In the genomic region with DNA sequence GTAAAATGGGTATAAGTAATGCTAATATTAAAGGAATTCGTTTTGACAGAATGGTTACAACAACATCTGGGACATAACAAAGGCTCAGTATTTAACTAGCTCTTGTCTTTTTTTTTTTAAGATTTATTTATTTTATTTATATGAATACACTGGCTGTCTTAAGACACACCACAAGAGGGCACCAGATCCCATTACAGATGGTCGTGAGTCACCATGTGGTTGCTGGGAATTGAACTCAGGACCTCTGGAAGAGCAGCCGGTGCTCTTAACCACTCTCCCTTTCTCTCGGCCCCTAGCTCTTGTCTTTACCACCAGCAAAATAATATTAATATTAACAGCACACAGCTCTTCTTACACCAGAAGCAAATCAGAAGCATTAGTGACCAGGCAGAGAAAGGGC, we compare ENCODE assay signal across 9 mouse cellular contexts. TPM values are rescaled to one million over a fixed set of nuclear protein-coding genes. Genes with fewer than 3 reads are reported as not detected.
DNase-seq lines count a peak whose midpoint lies in the region; ATAC-seq and TF ChIP-seq lines count a peak whose summit lies in the region.
"Had no signal": no experiment of that assay in that cellular context is flagged by ENCODE, and none has a peak within 500 bp of the region (broad histone marks: within the 10 kb centered on the region; RNA-seq: fewer than 3 reads in every experiment).

No protein-coding gene starts in this region.

- DNase-seq in R1 (ENCODE audit: low read depth, low spot score) = peak; percentile 49
- peak; percentile 24 for DNase-seq in midbrain, embryonic 14.5 days
- no peak for DNase-seq in B cell, adult 2 months
- no peak for DNase-seq in ovary, postnatal 14 days (ENCODE audit: low spot score)
- DNase-seq: liver, embryonic 13.5 days had no signal

- no peak for TF ChIP-seq EP300 in ES-Bruce4 (IDR thresholded peaks at IDR 0.05; ENCODE audit: insufficient read depth, low read depth, low read length)

- TF ChIP-seq POLR2A in ES-Bruce4 (IDR thresholded peaks at IDR 0.05; ENCODE audit: insufficient read depth, low read length) = no peak

- H3K4me2 ChIP-seq in intestine, postnatal 0 days (replicated peaks; ENCODE audit: low read depth) = no peak overlapping the region
- no peak overlapping the region for H3K4me2 ChIP-seq in intestine, embryonic 16.5 days (ENCODE audit: low read depth, low read length)
- no peak overlapping the region; the same call in 1 of the 2 replicates for H3K4me2 ChIP-seq in midbrain, embryonic 14.5 days (ENCODE audit: low read length)

- no peak overlapping the region for H3K9ac ChIP-seq in intestine, postnatal 0 days (ENCODE audit: low read depth, low read length)
- no peak overlapping the region for H3K9ac ChIP-seq in intestine, embryonic 16.5 days (ENCODE audit: low read depth, low read length)
- H3K9ac ChIP-seq in ES-Bruce4 (ENCODE audit: low read depth, poor library complexity, severe bottlenecking) = no peak overlapping the region
- no peak overlapping the region for H3K9ac ChIP-seq in midbrain, embryonic 14.5 days (replicated peaks; ENCODE audit: low read length)
- H3K9ac ChIP-seq: liver, embryonic 13.5 days had no signal

- no peaks in the 10 kb centered on the region; the same call in 1 of the 2 replicates for H3K4me1 ChIP-seq in intestine, postnatal 0 days (replicated peaks; ENCODE audit: control insufficient read depth, insufficient read depth, low read length)
- peaks cover 38% of the 10 kb centered on the region for H3K4me1 ChIP-seq in intestine, embryonic 16.5 days (ENCODE audit: control insufficient read depth, insufficient read depth, low read length)
- peaks cover 2% of the 10 kb centered on the region for H3K4me1 ChIP-seq in ES-Bruce4 (ENCODE audit: control insufficient read depth, insufficient read depth, low read length)
- peaks cover 12% of the 10 kb centered on the region for H3K4me1 ChIP-seq in midbrain, embryonic 14.5 days (ENCODE audit: control insufficient read depth, insufficient read depth, low read length)

- 69% methylated on average over 4 of the region's 4 CpGs for WGBS in intestine, postnatal 0 days
- 67% methylated on average over 4 of the region's 4 CpGs for WGBS in intestine, embryonic 16.5 days
- WGBS in midbrain, embryonic 14.5 days = 65% methylated on average over 4 of the region's 4 CpGs

- H3K36me3 ChIP-seq in intestine, postnatal 0 days (ENCODE audit: control insufficient read depth, insufficient read depth) = peaks cover 18% of the 10 kb centered on the region
- no peaks in the 10 kb centered on the region for H3K36me3 ChIP-seq in intestine, embryonic 16.5 days (ENCODE audit: control insufficient read depth, insufficient read depth, low read length)
- peaks cover 3% of the 10 kb centered on the region; the same call in 1 of the 2 replicates for H3K36me3 ChIP-seq in ES-Bruce4 (ENCODE audit: control insufficient read depth, insufficient read depth, low read length, poor library complexity, severe bottlenecking)
- peaks cover 17% of the 10 kb centered on the region for H3K36me3 ChIP-seq in midbrain, embryonic 14.5 days (ENCODE audit: control insufficient read depth, insufficient read depth, low read length)

- no peaks in the 10 kb centered on the region for H3K27me3 ChIP-seq in intestine, postnatal 0 days (replicated peaks; ENCODE audit: control insufficient read depth, insufficient read depth, low read length)
- H3K27me3 ChIP-seq in intestine, embryonic 16.5 days (replicated peaks; ENCODE audit: control insufficient read depth, insufficient read depth, low read length) = no peaks in the 10 kb centered on the region
- no peaks in the 10 kb centered on the region for H3K27me3 ChIP-seq in ES-Bruce4 (ENCODE audit: control insufficient read depth, insufficient read depth, low read length, poor library complexity, severe bottlenecking)
- H3K27me3 ChIP-seq in midbrain, embryonic 14.5 days (ENCODE audit: control insufficient read depth, insufficient read depth, low read length) = no peaks in the 10 kb centered on the region
- H3K27me3 ChIP-seq: intestine, embryonic 15.5 days had no signal

- H3K4me3 ChIP-seq in intestine, postnatal 0 days (ENCODE audit: low read depth, low read length) = no peak overlapping the region
- no peak overlapping the region for H3K4me3 ChIP-seq in intestine, embryonic 16.5 days (ENCODE audit: low read length)
- H3K4me3 ChIP-seq in ES-Bruce4 (ENCODE audit: low read depth, low read length) = no peak overlapping the region
- H3K4me3 ChIP-seq in midbrain, embryonic 14.5 days (replicated peaks; ENCODE audit: low read depth, low read length) = no peak overlapping the region; the same call in 1 of the 2 replicates

- ATAC-seq in intestine, postnatal 0 days = no peak
- no peak for ATAC-seq in intestine, embryonic 16.5 days
- no peak for ATAC-seq in midbrain, embryonic 14.5 days (ENCODE audit: low FRiP score, low TSS enrichment)

- peak; percentile 42 for TF ChIP-seq CTCF in intestine, postnatal 0 days (IDR thresholded peaks at IDR 0.05; ENCODE audit: low read depth)
- peak; percentile 16 for TF ChIP-seq CTCF in ES-Bruce4 (IDR thresholded peaks at IDR 0.05; ENCODE audit: low read depth, low read length)

- no peaks in the 10 kb centered on the region for H3K9me3 ChIP-seq in intestine, postnatal 0 days (ENCODE audit: control insufficient read depth)
- no peaks in the 10 kb centered on the region for H3K9me3 ChIP-seq in intestine, embryonic 16.5 days (ENCODE audit: control insufficient read depth, low read length)
- no peaks in the 10 kb centered on the region for H3K9me3 ChIP-seq in ES-Bruce4 (replicated peaks; ENCODE audit: control insufficient read depth, insufficient read depth, low read length, poor library complexity, severe bottlenecking)
- no peaks in the 10 kb centered on the region for H3K9me3 ChIP-seq in midbrain, embryonic 14.5 days (ENCODE audit: control insufficient read depth, low read length)
- H3K9me3 ChIP-seq: intestine, embryonic 15.5 days; liver, embryonic 13.5 days had no signal

- no peak overlapping the region for H3K27ac ChIP-seq in intestine, postnatal 0 days (ENCODE audit: low read depth, low read length)
- H3K27ac ChIP-seq in intestine, embryonic 16.5 days (ENCODE audit: low read length) = no peak overlapping the region
- H3K27ac ChIP-seq in ES-Bruce4 (ENCODE audit: insufficient read depth, low read length) = no peak overlapping the region
- no peak overlapping the region for H3K27ac ChIP-seq in midbrain, embryonic 14.5 days (replicated peaks; ENCODE audit: low read depth, low read length)
- H3K27ac ChIP-seq: liver, embryonic 13.5 days had no signal

RNA-seq across cellular contexts. Expression of a gene that starts 1.1 kb away (rescaled TPM):
- polyA plus RNA-seq in intestine, postnatal 0 days (2015; fragmentation: Nextera tagmentation; extraction: Ambion mirVana) = 18.7 and 19.5 TPM in 2 replicates
- 5.3 and 5.5 TPM in 2 replicates for polyA plus RNA-seq in intestine, embryonic 16.5 days (2015; fragmentation: Nextera tagmentation; extraction: Ambion mirVana)
- 60.3 and 60.7 TPM in 2 replicates for polyA plus RNA-seq in ES-Bruce4 (2011; ENCODE audit: insufficient read depth, insufficient read length, low read depth, missing spikeins)
- polyA plus RNA-seq in midbrain, embryonic 14.5 days (2014; fragmentation: Nextera tagmentation; extraction: Ambion mirVana) = 10.0 and 12.9 TPM in 2 replicates

Comparison
In these comparisons a context has a peak if more than half of its experiments do, and no peak if none do; other contexts are left out.
1. DNase-seq: peak in R1 (single experiment) and midbrain, embryonic 14.5 days (single experiment); none in B cell, adult 2 months (0 of 2) and ovary, postnatal 14 days (single experiment).